ENCODE assay signal across 23 mouse cellular contexts in the genomic region with DNA sequence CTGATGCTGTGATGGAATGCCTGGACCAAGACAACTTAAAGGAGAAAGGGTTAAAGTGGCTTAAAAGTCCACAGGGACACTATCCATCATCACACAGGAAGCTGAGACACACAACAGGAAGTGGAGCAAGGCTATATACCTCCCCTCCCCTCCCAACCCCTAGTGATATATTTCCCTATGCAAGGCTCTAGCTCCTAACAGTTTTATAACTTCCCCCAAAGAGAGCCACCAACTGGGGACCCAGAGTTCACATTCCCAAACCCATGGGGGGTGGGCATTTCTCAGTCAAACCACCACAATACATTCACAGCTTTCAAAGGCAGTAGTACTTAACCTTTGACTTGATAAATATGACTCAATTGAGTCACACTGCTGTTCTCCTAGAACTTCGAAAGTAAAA.
DNase-seq lines count a peak whose midpoint lies in the region; ATAC-seq and TF ChIP-seq lines count a peak whose summit lies in the region.
"Had no signal": no experiment of that assay in that cellular context is flagged by ENCODE, and none has a peak within 500 bp of the region (broad histone marks: within the 10 kb centered on the region; RNA-seq: fewer than 3 reads in every experiment).

No protein-coding gene starts in this region.

- no peak overlapping the region for H3K4me3 ChIP-seq in lung, embryonic 14.5 days (ENCODE audit: low read depth, low read length)
- H3K4me3 ChIP-seq: embryonic facial prominence, embryonic 15.5 days; forebrain, embryonic 15.5 days; heart, embryonic 13.5 days; limb, embryonic 15.5 days; lung, embryonic 15.5 days had no signal

- TF ChIP-seq CTCF in lung, embryonic 14.5 days (IDR thresholded peaks at IDR 0.05; ENCODE audit: low read depth), result no peak

- no peaks in the 10 kb centered on the region for H3K27me3 ChIP-seq in lung, embryonic 14.5 days (ENCODE audit: insufficient read depth, low read length)
- H3K27me3 ChIP-seq: embryonic facial prominence, embryonic 15.5 days; forebrain, embryonic 15.5 days; heart, embryonic 13.5 days; limb, embryonic 15.5 days; lung, embryonic 15.5 days had no signal

- no peaks in the 10 kb centered on the region for H3K36me3 ChIP-seq in lung, embryonic 14.5 days (ENCODE audit: insufficient read depth)
- H3K36me3 ChIP-seq: embryonic facial prominence, embryonic 15.5 days; forebrain, embryonic 15.5 days; heart, embryonic 13.5 days; limb, embryonic 15.5 days; lung, embryonic 15.5 days had no signal

- WGBS in lung, embryonic 14.5 days, result 40% methylated on average over 1 of the region's 1 CpGs

- no peak overlapping the region for H3K4me2 ChIP-seq in lung, embryonic 14.5 days
- H3K4me2 ChIP-seq: embryonic facial prominence, embryonic 15.5 days; forebrain, embryonic 15.5 days; heart, embryonic 13.5 days; limb, embryonic 15.5 days; lung, embryonic 15.5 days had no signal

- peak; percentile 70; the same call in 1 of the 2 replicates for ATAC-seq in lung, embryonic 14.5 days (ENCODE audit: insufficient read depth)
- ATAC-seq: forebrain, embryonic 15.5 days had no signal

- no peak overlapping the region for H3K9ac ChIP-seq in lung, embryonic 14.5 days
- H3K9ac ChIP-seq: embryonic facial prominence, embryonic 15.5 days; forebrain, embryonic 15.5 days; heart, embryonic 13.5 days; limb, embryonic 15.5 days; liver, embryonic 14.5 days; lung, embryonic 15.5 days had no signal

- H3K27ac ChIP-seq in lung, embryonic 14.5 days (ENCODE audit: low read depth), result no peak overlapping the region
- H3K27ac ChIP-seq: embryonic facial prominence, embryonic 15.5 days; forebrain, embryonic 15.5 days; heart, embryonic 13.5 days; limb, embryonic 15.5 days; liver, embryonic 14.5 days; lung, embryonic 15.5 days had no signal

- no peak for DNase-seq in lung, embryonic 14.5 days
- no peak for DNase-seq in lung, postnatal 14 days
- peak; percentile 4 for DNase-seq in 416B (ENCODE audit: low read depth)
- peak; percentile 46 for DNase-seq in Muller cell, postnatal 12 days (ENCODE audit: inconsistent ontology term)
- peak; percentile 35 for DNase-seq in embryo, embryonic 9.5 days (ENCODE audit: extremely low spot score)
- DNase-seq in cerebellum, postnatal 25 days, result no peak
- no peak for DNase-seq in layer of hippocampus, adult 8-10 months (ENCODE audit: low spot score in 2 of 2)
- DNase-seq: cerebellum, adult 11 months; cerebellum, adult 9-11 months; gastrocnemius, postnatal 10 days; heart, adult 18-20 months; heart, postnatal 14 days; kidney, adult 11 months; left cerebral cortex, postnatal 4 days; midbrain, embryonic 14.5 days; right cerebral cortex, postnatal 25 days; spleen, adult 18-20 months had no signal

- H3K4me1 ChIP-seq in lung, embryonic 14.5 days (ENCODE audit: insufficient read depth), result no peaks in the 10 kb centered on the region
- H3K4me1 ChIP-seq: embryonic facial prominence, embryonic 15.5 days; forebrain, embryonic 15.5 days; heart, embryonic 13.5 days; limb, embryonic 15.5 days; lung, embryonic 15.5 days had no signal

- H3K9me3 ChIP-seq in lung, embryonic 14.5 days (ENCODE audit: low read depth, low read length), result no peaks in the 10 kb centered on the region
- H3K9me3 ChIP-seq: embryonic facial prominence, embryonic 15.5 days; forebrain, embryonic 15.5 days; heart, embryonic 13.5 days; limb, embryonic 15.5 days; lung, embryonic 15.5 days had no signal

Comparison
In these comparisons a context has a peak if more than half of its experiments do, and no peak if none do; other contexts are left out.
1. DNase-seq: peak in 416B (single experiment), Muller cell, postnatal 12 days (single experiment) and embryo, embryonic 9.5 days (single experiment); none in lung, embryonic 14.5 days (single experiment), lung, postnatal 14 days (single experiment), cerebellum, postnatal 25 days (0 of 2) and layer of hippocampus, adult 8-10 months (0 of 2).